Mouse (Mus musculus): ENCODE data around the gene Slc1a4. TPM values are rescaled to one million over a fixed set of nuclear protein-coding genes. Genes with fewer than 3 reads are reported as not detected.

Gene Slc1a4
- polyA plus RNA-seq, 1 experiment = 5.2 TPM

Other genes with a start within 250 kb of the Slc1a4 start
- gene Actr2, start 219.8 kb downstream of the Slc1a4 start, polyA plus RNA-seq (2012; rRNA removed) = 30.4 and 33.4 TPM in 2 replicates
- gene Rab1a, start 131.3 kb downstream of the Slc1a4 start, polyA plus RNA-seq (2012; rRNA removed) = 61.5 and 72.3 TPM in 2 replicates
- 15.5 TPM in 2 replicates for gene Cep68, start 83.3 kb downstream of the Slc1a4 start, polyA plus RNA-seq (2012; rRNA removed)
- 22.1 and 24.2 TPM in 2 replicates for gene Sertad2, start 210.5 kb upstream of the Slc1a4 start, polyA plus RNA-seq (2012; rRNA removed)

Measured in gonadal fat pad, adult 2 months (tissue).